Comparison of ENCODE assay signal across 8 mouse cellular contexts in the genomic region with DNA sequence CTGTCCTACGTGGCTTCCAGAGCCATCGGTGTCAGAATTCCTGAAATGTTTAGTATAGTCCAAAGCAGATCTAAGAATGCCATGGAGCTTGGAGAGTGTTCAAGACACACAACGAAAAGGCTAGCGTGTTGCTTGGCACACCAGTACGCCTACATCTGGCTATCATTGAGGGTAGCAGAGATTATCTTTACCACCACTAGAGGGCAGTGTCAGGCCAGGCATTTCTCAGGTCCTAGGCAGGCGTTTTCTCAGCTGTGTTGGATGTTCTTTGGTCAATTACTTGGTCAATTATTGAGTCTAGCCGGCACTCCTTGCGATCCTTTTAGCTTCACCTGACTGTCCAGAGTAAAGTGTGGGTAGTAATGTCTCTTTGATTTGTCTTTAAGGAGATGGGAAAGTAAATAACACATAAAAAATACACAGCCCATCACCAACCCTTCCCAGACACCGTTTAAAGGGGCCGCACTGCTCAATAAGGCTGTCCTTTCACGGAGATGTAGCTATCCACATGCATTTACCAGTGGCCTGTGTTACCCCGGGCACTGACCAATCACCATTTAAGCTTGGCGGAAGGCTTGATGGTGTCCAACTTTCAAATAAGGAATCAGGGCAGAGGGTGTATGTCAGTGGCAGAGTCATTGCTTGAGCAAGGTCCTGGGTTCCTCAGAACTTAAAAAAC. TPM values are rescaled to one million over a fixed set of nuclear protein-coding genes. Genes with fewer than 3 reads are reported as not detected.
DNase-seq lines count a peak whose midpoint lies in the region; ATAC-seq and TF ChIP-seq lines count a peak whose summit lies in the region.

No protein-coding gene starts in this region.

- peak; percentile 76; the same call in 1 of the 2 replicates for ATAC-seq in intestine, embryonic 14.5 days (replicated peaks; ENCODE audit: low FRiP score, low TSS enrichment, low read depth)
- peak; percentile 92 for ATAC-seq in midbrain, embryonic 13.5 days

- H3K36me3 ChIP-seq in intestine, embryonic 14.5 days (ENCODE audit: control insufficient read depth, insufficient read depth, low read length): no peaks in the 10 kb centered on the region
- H3K36me3 ChIP-seq in midbrain, embryonic 13.5 days: no peaks in the 10 kb centered on the region
- no peaks in the 10 kb centered on the region for H3K36me3 ChIP-seq in spleen, adult 2 months (ENCODE audit: control insufficient read depth, insufficient read depth, low read length)

- H3K27ac ChIP-seq in intestine, embryonic 14.5 days (ENCODE audit: low read depth): no peak overlapping the region
- H3K27ac ChIP-seq in midbrain, embryonic 13.5 days: no peak overlapping the region
- H3K27ac ChIP-seq in spleen, adult 2 months (ENCODE audit: insufficient read depth, low read length): no peak overlapping the region

- no peak overlapping the region for H3K4me2 ChIP-seq in intestine, embryonic 14.5 days (ENCODE audit: low read length)
- H3K4me2 ChIP-seq in midbrain, embryonic 13.5 days (replicated peaks): no peak overlapping the region

- no peak overlapping the region for H3K4me3 ChIP-seq in intestine, embryonic 14.5 days (ENCODE audit: low read depth, low read length)
- H3K4me3 ChIP-seq in midbrain, embryonic 13.5 days (replicated peaks): no peak overlapping the region
- H3K4me3 ChIP-seq in spleen, adult 2 months (ENCODE audit: extremely low read depth, insufficient read depth, insufficient read length): no peak overlapping the region

- peaks cover 56% of the 10 kb centered on the region for H3K27me3 ChIP-seq in intestine, embryonic 14.5 days (replicated peaks; ENCODE audit: control insufficient read depth, insufficient read depth, low read length)
- peaks cover 9% of the 10 kb centered on the region; the same call in 1 of the 2 replicates for H3K27me3 ChIP-seq in midbrain, embryonic 13.5 days
- H3K27me3 ChIP-seq in spleen, adult 2 months (ENCODE audit: control insufficient read depth, insufficient read depth, low read length): no peaks in the 10 kb centered on the region

- no peak overlapping the region for H3K9ac ChIP-seq in intestine, embryonic 14.5 days (ENCODE audit: low read length)
- H3K9ac ChIP-seq in midbrain, embryonic 13.5 days (replicated peaks): no peak overlapping the region

- intact Hi-C loops in left cerebral cortex, postnatal 10 days (cut with DNase I): loop anchor here (2.0 to 5.0 kb wide), 2 partner anchors 271 to 354 kb away; no protein-coding TSS in a partner anchor

- peak; percentile 18 to 51 for DNase-seq in urinary bladder, adult 18-20 months (ENCODE audit: low spot score in 2 of 2)
- DNase-seq in urinary bladder, postnatal 10 days (ENCODE audit: low spot score): no peak
- DNase-seq in cerebellum, postnatal 4 days (ENCODE audit: low spot score in 2 of 2): peak; percentile 42 to 76
- DNase-seq in gastrocnemius, adult 18-20 months (ENCODE audit: low spot score): peak; percentile 70
- peak; percentile 84 for DNase-seq in intestine, embryonic 14.5 days (ENCODE audit: low spot score)
- DNase-seq in left cerebral cortex, postnatal 10 days (ENCODE audit: extremely low spot score in 1 of 2, low spot score in 2 of 2): peak; percentile 59 to 83
- DNase-seq in spleen, adult 2 months (ENCODE audit: low read depth in 1 of 2, low spot score in 2 of 2): peak; percentile 35 to 58

- no peaks in the 10 kb centered on the region for H3K9me3 ChIP-seq in intestine, embryonic 14.5 days (ENCODE audit: control insufficient read depth, low read length)
- H3K9me3 ChIP-seq in midbrain, embryonic 13.5 days: no peaks in the 10 kb centered on the region

- peaks cover 2% of the 10 kb centered on the region; the same call in 1 of the 2 replicates for H3K4me1 ChIP-seq in intestine, embryonic 14.5 days (replicated peaks; ENCODE audit: control insufficient read depth, insufficient read depth, low read length)
- H3K4me1 ChIP-seq in midbrain, embryonic 13.5 days (replicated peaks): 0 out of 2 replicates have a peak, but pooled peaks cover 3% of the 10 kb centered on the region
- no peaks in the 10 kb centered on the region for H3K4me1 ChIP-seq in spleen, adult 2 months (ENCODE audit: control insufficient read depth, insufficient read depth, insufficient read length)

- TF ChIP-seq CTCF in spleen, adult 2 months (IDR thresholded peaks at IDR 0.05; ENCODE audit: extremely low read depth, insufficient read depth, insufficient read length, insufficient replicate concordance): peak; percentile 73; the same call in 1 of the 2 replicates

- no peak for TF ChIP-seq POLR2A in spleen, adult 2 months (IDR thresholded peaks at IDR 0.05; ENCODE audit: low read depth, low read length)

- WGBS in intestine, embryonic 14.5 days: 45% methylated on average over 13 of the region's 13 CpGs
- 40% methylated on average over 13 of the region's 13 CpGs for WGBS in midbrain, embryonic 13.5 days
- 46% methylated on average over 13 of the region's 13 CpGs for WGBS in spleen, adult 2 months

RNA-seq across cellular contexts. Expression of gene Enpp6, which starts 29.7 kb away (rescaled TPM):
- under 1 TPM; 0.41 to 0.62 TPM for total RNA-seq in gastrocnemius, adult 18-20 months (2021)
- polyA plus RNA-seq in intestine, embryonic 14.5 days (2014; fragmentation: Nextera tagmentation; extraction: Ambion mirVana): 0.13 and 0.23 TPM in 2 replicates
- total RNA-seq in left cerebral cortex, postnatal 10 days (2021): 1 to 10 TPM; 7.8 to 9.8 TPM
- 0.16 and 0.35 TPM in 2 replicates for polyA plus RNA-seq in midbrain, embryonic 13.5 days (2015; fragmentation: Nextera tagmentation; extraction: Ambion mirVana)
- polyA plus RNA-seq in spleen, adult 2 months (2012; rRNA removed): 1.8 and 5.4 TPM in 2 replicates
